Mouse (Mus musculus) E14TG2a.4 (cell line): ENCODE measurements at regions not wholly inside any gene's neighbourhood (a gene's known extent, or its start where the extent isn't known, plus 50 kb on each side); places are given as distances from the start of the nearest gene placed in this dataset.

Experiments used
- H3K27me3 ChIP-seq: 2 replicates; pipeline ENCODE4 v1.6.1; 2014; ENCODE audit warnings: low read length, control low read depth; ENCODE audit not compliant: insufficient read depth
- H3K36me3 ChIP-seq: 2 replicates; pipeline ENCODE4 v1.6.1; 2014; ENCODE audit warnings: low read length, control low read depth; ENCODE audit not compliant: insufficient read depth
- H3K4me1 ChIP-seq: replicated peaks from 2 replicates; pipeline ENCODE4 v1.6.1; 2014; ENCODE audit warnings: low read depth, low read length, control low read depth
- H3K4me3 ChIP-seq: replicated peaks from 2 replicates; pipeline ENCODE4 v1.5.1; 2014; ENCODE audit warnings: mild to moderate bottlenecking, low read length
- H3K9me3 ChIP-seq: 2 replicates; pipeline ENCODE4 v1.6.1; 2014; ENCODE audit warnings: low read length, control low read depth
- CTCF ChIP-seq: conservative IDR thresholded peaks from 2 replicates; pipeline ENCODE4 v1.5.1; 2014; ENCODE audit warnings: low read length
- NANOG ChIP-seq: IDR thresholded peaks from 2 replicates; pipeline ENCODE4 v1.6.1; 2014; ENCODE audit warnings: borderline replicate concordance, low read length, mixed read lengths
- POU5F1 ChIP-seq: IDR thresholded peaks from 2 replicates; pipeline ENCODE4 v1.6.1; 2014; ENCODE audit warnings: low read length, borderline replicate concordance

GRCm38 (mm10) chr14:99778957-99779356 lies 480.5 kb downstream of the Klf5 start:
- H3K4me1 ChIP-seq = peaks cover 17% of the 10 kb centered on the region
- H3K4me3 ChIP-seq = no peak overlapping the region
- TF ChIP-seq NANOG (no peak), POU5F1 (no peak), CTCF (no peak)
- no peaks in the 10 kb centered on the region for H3K27me3 ChIP-seq
- no peaks in the 10 kb centered on the region for H3K9me3 ChIP-seq
- no peaks in the 10 kb centered on the region for H3K36me3 ChIP-seq

GRCm38 (mm10) chr14:99783646-99784045 lies 485.2 kb downstream of the Klf5 start:
- Histone ChIP-seq H3K36me3 (no peaks in the 10 kb centered on the region), H3K4me1 (peaks cover 21% of the 10 kb centered on the region), H3K27me3 (no peaks in the 10 kb centered on the region), H3K9me3 (no peaks in the 10 kb centered on the region), H3K4me3 (no peak overlapping the region)
- no peak for TF ChIP-seq NANOG
- TF ChIP-seq CTCF = no peak
- TF ChIP-seq POU5F1 = no peak

- Histone ChIP-seq H3K36me3 (no peaks in the 10 kb centered on the region), H3K4me1 (peaks cover 14% of the 10 kb centered on the region), H3K9me3 (no peaks in the 10 kb centered on the region), H3K27me3 (no peaks in the 10 kb centered on the region), H3K4me3 (no peak overlapping the region)
- no peak for TF ChIP-seq POU5F1
These were observed 486.6 kb downstream of the Klf5 start for GRCm38 (mm10) chr14:99785106-99785505.

GRCm38 (mm10) chr14:99786367-99786766 lies 487.9 kb downstream of the Klf5 start:
- H3K27me3 ChIP-seq = no peaks in the 10 kb centered on the region
- no peaks in the 10 kb centered on the region for H3K36me3 ChIP-seq
- peaks cover 14% of the 10 kb centered on the region for H3K4me1 ChIP-seq
- TF ChIP-seq NANOG (no peak), POU5F1 (peak; percentile 39; the same call in 1 of the 2 replicates), CTCF (no peak)
- H3K4me3 ChIP-seq = no peak overlapping the region
- no peaks in the 10 kb centered on the region for H3K9me3 ChIP-seq

- H3K36me3 ChIP-seq = no peaks in the 10 kb centered on the region
- TF ChIP-seq NANOG (no peak), CTCF (no peak), POU5F1 (no peak)
- H3K4me3 ChIP-seq = no peak overlapping the region
- no peaks in the 10 kb centered on the region for H3K9me3 ChIP-seq
- H3K27me3 ChIP-seq = no peaks in the 10 kb centered on the region
- peaks cover 14% of the 10 kb centered on the region for H3K4me1 ChIP-seq
These were observed 489.7 kb downstream of the Klf5 start for GRCm38 (mm10) chr14:99788185-99788584.

- no peaks in the 10 kb centered on the region for H3K36me3 ChIP-seq
- peaks cover 10% of the 10 kb centered on the region; the same call in 1 of the 2 replicates for H3K9me3 ChIP-seq
- no peak for TF ChIP-seq NANOG
- TF ChIP-seq CTCF = no peak
- no peak for TF ChIP-seq POU5F1
- H3K4me3 ChIP-seq = no peak overlapping the region
- H3K27me3 ChIP-seq = no peaks in the 10 kb centered on the region
- 0 out of 2 replicates have a peak, but pooled peaks cover 5% of the 10 kb centered on the region for H3K4me1 ChIP-seq
These were observed 488.2 kb downstream of the Klf12 start for GRCm38 (mm10) chr14:99796293-99796692.

DNA sequence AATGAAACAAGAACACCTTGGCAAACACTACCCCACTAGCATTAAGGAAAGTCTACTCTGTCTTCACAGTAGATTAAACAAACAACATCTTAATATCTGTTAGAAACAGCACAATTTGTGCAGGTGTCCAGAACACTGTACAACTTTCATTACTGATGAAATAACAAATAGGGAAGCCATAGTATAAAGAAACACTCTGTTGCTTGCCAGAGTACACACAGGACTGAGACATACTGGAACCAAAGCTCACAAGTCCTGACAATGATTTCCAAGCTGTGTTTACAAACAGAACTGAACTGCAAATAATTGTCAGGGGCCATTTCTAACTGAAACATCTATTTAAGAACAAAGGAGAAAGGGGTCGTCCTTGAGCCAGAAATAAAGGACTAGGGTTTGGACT lies 478.4 kb downstream of the Klf12 start:
- no peak for TF ChIP-seq CTCF
- no peak for TF ChIP-seq NANOG
- no peak for TF ChIP-seq POU5F1
- H3K36me3 ChIP-seq = no peaks in the 10 kb centered on the region
- H3K27me3 ChIP-seq = no peaks in the 10 kb centered on the region
- no peaks in the 10 kb centered on the region for H3K9me3 ChIP-seq
- peaks cover 3% of the 10 kb centered on the region; the same call in 1 of the 2 replicates for H3K4me1 ChIP-seq
- no peak overlapping the region for H3K4me3 ChIP-seq

DNA sequence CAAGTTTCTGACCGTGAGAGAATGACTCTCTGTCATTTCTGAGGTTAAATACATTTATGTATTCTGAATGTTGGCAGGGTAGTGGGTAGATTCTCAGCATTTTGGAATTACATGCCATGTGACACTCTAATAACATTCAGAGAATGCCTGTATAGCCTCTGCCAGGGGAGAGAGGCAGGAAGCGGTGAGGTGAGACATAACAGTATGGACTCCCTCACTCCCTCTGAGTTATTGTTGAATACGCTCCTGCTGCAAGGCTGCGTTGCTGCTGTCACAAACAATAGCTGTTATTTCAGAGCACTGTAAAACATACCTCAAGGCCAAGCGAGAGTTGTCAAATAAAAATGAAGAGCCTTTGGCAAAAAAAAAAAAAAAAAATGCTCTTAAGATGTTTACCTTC lies 477.9 kb downstream of the Klf12 start:
- H3K27me3 ChIP-seq = no peaks in the 10 kb centered on the region
- H3K4me3 ChIP-seq = no peak overlapping the region
- no peak for TF ChIP-seq POU5F1
- no peak for TF ChIP-seq CTCF
- TF ChIP-seq NANOG = no peak
- H3K9me3 ChIP-seq = no peaks in the 10 kb centered on the region
- peaks cover 3% of the 10 kb centered on the region; the same call in 1 of the 2 replicates for H3K4me1 ChIP-seq
- H3K36me3 ChIP-seq = no peaks in the 10 kb centered on the region

GRCm38 (mm10) chr14:99812741-99813485 lies 471.6 kb downstream of the Klf12 start:
- peaks cover 3% of the 10 kb centered on the region; the same call in 1 of the 2 replicates for H3K4me1 ChIP-seq
- TF ChIP-seq NANOG (no peak), CTCF (no peak), POU5F1 (no peak)
- H3K36me3 ChIP-seq = no peaks in the 10 kb centered on the region
- no peak overlapping the region for H3K4me3 ChIP-seq
- H3K9me3 ChIP-seq = no peaks in the 10 kb centered on the region
- no peaks in the 10 kb centered on the region for H3K27me3 ChIP-seq
